Mouse (Mus musculus) MEL (cell line): ENCODE measurements around the gene Pde8a. TPM values are rescaled to one million over a fixed set of nuclear protein-coding genes. Genes with fewer than 3 reads are reported as not detected.

ENCODE experiments used
- DNase-seq: peaks from one replicate; pipeline ENCODE4 v3.0.0; 2011; ENCODE audit warnings: low read depth, low spot score
- H3K27ac ChIP-seq: 2 replicates; pipeline ENCODE4 v1.5.1; 2012; ENCODE audit warnings: low read depth, mild to moderate bottlenecking, control low read depth, low read length, moderate library complexity; ENCODE audit not compliant: control insufficient read depth
- H3K27me3 ChIP-seq, 2 experiments: fragments of 150-350 bp in 1 of 2; sonication (generic) in 1 of 2; 2 replicates each; pipeline ENCODE4 v1.6.1; 2012; ENCODE audit warnings: low read length in 2 of 2, mild to moderate bottlenecking in 2 of 2, improper control_type of control experiment in 1 of 2, moderate library complexity in 1 of 2; ENCODE audit not compliant: insufficient read depth in 2 of 2, control insufficient read depth in 1 of 2
- H3K36me3 ChIP-seq, 2 experiments: 2 replicates each; pipeline ENCODE4 v1.6.1; 2012 to 2014; ENCODE audit warnings: low read length in 2 of 2, improper control_type of control experiment in 1 of 2, inconsistent platforms in 1 of 2, mild to moderate bottlenecking in 1 of 2; ENCODE audit not compliant: insufficient read depth in 2 of 2, control insufficient read depth in 1 of 2
- H3K4me1 ChIP-seq, 2 experiments: fragments of 150-350 bp in 1 of 2; sonication (generic) in 1 of 2; 2 replicates each; pipeline ENCODE4 v1.6.1; 2012; ENCODE audit warnings: low read length in 2 of 2, improper control_type of control experiment in 1 of 2, mild to moderate bottlenecking in 1 of 2; ENCODE audit not compliant: insufficient read depth in 2 of 2, control insufficient read depth in 1 of 2
- H3K4me3 ChIP-seq, 2 experiments: fragments of 150-350 bp in 1 of 2; sonication (generic) in 1 of 2; 2 replicates each; pipeline ENCODE4 v1.5.1; 2012; ENCODE audit warnings: low read depth in 2 of 2, low read length in 2 of 2, mild to moderate bottlenecking in 2 of 2, moderate library complexity in 2 of 2, control low read depth in 1 of 2, improper control_type of control experiment in 1 of 2; ENCODE audit not compliant: control insufficient read depth in 1 of 2, insufficient read depth in 1 of 2
- H3K79me2 ChIP-seq: 2 replicates; pipeline ENCODE4 v1.6.1; 2012; ENCODE audit warnings: mild to moderate bottlenecking, low read length, moderate library complexity; ENCODE audit not compliant: control insufficient read depth, poor library complexity, insufficient read depth
- H3K9ac ChIP-seq: 2 replicates; pipeline ENCODE4 v1.6.1; 2012; ENCODE audit warnings: low read depth, mild to moderate bottlenecking, control low read depth, low read length, moderate library complexity; ENCODE audit not compliant: control insufficient read depth, poor library complexity, severe bottlenecking
- H3K9me3 ChIP-seq: fragments of 150-350 bp; sonication (generic); replicated peaks from 2 replicates; pipeline ENCODE4 v1.6.1; 2012; ENCODE audit warnings: mild to moderate bottlenecking, low read length, improper control_type of control experiment, moderate library complexity; ENCODE audit not compliant: insufficient read depth
- BHLHE40 ChIP-seq: IDR thresholded peaks from 2 replicates; pipeline ENCODE4 v1.6.1; 2012; ENCODE audit warnings: low read depth, mild to moderate bottlenecking, inconsistent platforms, low read length, improper control_type of control experiment, borderline replicate concordance
- CHD2 ChIP-seq: IDR thresholded peaks from 2 replicates; pipeline ENCODE4 v1.6.1; 2011; ENCODE audit warnings: low read length, improper control_type of control experiment
- CTCF ChIP-seq, 3 experiments: IDR thresholded peaks in 2 of 3; conservative IDR thresholded peaks in 1 of 3; 2 replicates each; pipeline ENCODE4 v1.5.1; 2011 to 2012; ENCODE audit warnings: low read length in 3 of 3, low read depth in 2 of 3, mild to moderate bottlenecking in 2 of 3, improper control_type of control experiment in 1 of 3, inconsistent platforms in 1 of 3, mixed read lengths in 1 of 3, moderate library complexity in 1 of 3; ENCODE audit not compliant: control insufficient read depth in 1 of 3, insufficient read depth in 1 of 3, poor library complexity in 1 of 3, severe bottlenecking in 1 of 3
- E2F4 ChIP-seq: IDR thresholded peaks from 2 replicates; pipeline ENCODE4 v1.6.1; 2011; ENCODE audit warnings: low read depth, low read length, improper control_type of control experiment, borderline replicate concordance
- ELF1 ChIP-seq: IDR thresholded peaks from 2 replicates; pipeline ENCODE4 v1.6.1; 2014; ENCODE audit warnings: low read depth, mild to moderate bottlenecking, inconsistent platforms, low read length, improper control_type of control experiment, moderate library complexity
- ETS1 ChIP-seq: IDR thresholded peaks from 2 replicates; pipeline ENCODE4 v1.6.1; 2012; ENCODE audit warnings: low read depth, mild to moderate bottlenecking, inconsistent platforms, low read length, improper control_type of control experiment, moderate library complexity
- GABPA ChIP-seq: IDR thresholded peaks from 2 replicates; pipeline ENCODE4 v1.6.1; 2012; ENCODE audit warnings: low read depth, mild to moderate bottlenecking, inconsistent platforms, low read length, improper control_type of control experiment, moderate library complexity
- HCFC1 ChIP-seq: IDR thresholded peaks from 2 replicates; pipeline ENCODE4 v1.6.1; 2012; ENCODE audit warnings: low read depth, mild to moderate bottlenecking, inconsistent platforms, low read length, improper control_type of control experiment, moderate library complexity
- KAT2A ChIP-seq: conservative IDR thresholded peaks from 2 replicates; pipeline ENCODE4 v1.6.1; 2012; ENCODE audit warnings: low read depth, low read length, improper control_type of control experiment, inconsistent platforms
- MAFK ChIP-seq: IDR thresholded peaks from 2 replicates; pipeline ENCODE4 v1.6.1; 2011; ENCODE audit warnings: low read depth, mild to moderate bottlenecking, low read length, improper control_type of control experiment, borderline replicate concordance
- MAZ ChIP-seq: IDR thresholded peaks from 2 replicates; pipeline ENCODE4 v1.6.1; 2012; ENCODE audit warnings: low read depth, mild to moderate bottlenecking, inconsistent platforms, low read length, improper control_type of control experiment
- MEF2A ChIP-seq: IDR thresholded peaks from 2 replicates; pipeline ENCODE4 v1.6.1; 2014; ENCODE audit warnings: low read depth, mild to moderate bottlenecking, inconsistent platforms, low read length, improper control_type of control experiment; ENCODE audit not compliant: poor library complexity, insufficient replicate concordance, severe bottlenecking; ENCODE audit errors: extremely low read depth
- MYB ChIP-seq: IDR thresholded peaks from 2 replicates; pipeline ENCODE4 v1.6.1; 2011; ENCODE audit warnings: mild to moderate bottlenecking, low read depth, low read length, improper control_type of control experiment
- NELFE ChIP-seq: IDR thresholded peaks from 2 replicates; pipeline ENCODE4 v1.6.1; 2011; ENCODE audit warnings: low read depth, low read length, improper control_type of control experiment
- NRF1 ChIP-seq: IDR thresholded peaks from 2 replicates; pipeline ENCODE4 v1.6.1; 2014; ENCODE audit warnings: low read depth, mild to moderate bottlenecking, inconsistent platforms, low read length, improper control_type of control experiment, moderate library complexity; ENCODE audit not compliant: poor library complexity, insufficient read depth, severe bottlenecking
- POLR2A ChIP-seq, 2 experiments: IDR thresholded peaks; 2 replicates each; pipeline ENCODE4 v1.6.1; 2011 to 2012; ENCODE audit warnings: low read length in 2 of 2, mild to moderate bottlenecking in 2 of 2, control low read depth in 1 of 2, improper control_type of control experiment in 1 of 2, low read depth in 1 of 2, moderate library complexity in 1 of 2; ENCODE audit not compliant: control insufficient read depth in 1 of 2, insufficient read depth in 1 of 2, poor library complexity in 1 of 2
- POLR2AphosphoS2 ChIP-seq: IDR thresholded peaks from 2 replicates; pipeline ENCODE4 v1.6.1; 2011; ENCODE audit warnings: low read length, improper control_type of control experiment
- POLR2AphosphoS5 ChIP-seq: IDR thresholded peaks from 2 replicates; pipeline ENCODE4 v1.6.1; 2012; ENCODE audit warnings: low read depth, borderline replicate concordance, mild to moderate bottlenecking, inconsistent platforms, low read length, moderate library complexity, mixed read lengths
- RAD21 ChIP-seq: IDR thresholded peaks from 2 replicates; pipeline ENCODE4 v1.6.1; 2011; ENCODE audit warnings: mild to moderate bottlenecking, low read depth, low read length, improper control_type of control experiment
- SIN3A ChIP-seq: IDR thresholded peaks from 2 replicates; pipeline ENCODE4 v1.6.1; 2012; ENCODE audit warnings: low read length, improper control_type of control experiment, inconsistent platforms
- TAL1 ChIP-seq: IDR thresholded peaks from 2 replicates; pipeline ENCODE4 v1.6.1; 2012; ENCODE audit warnings: mild to moderate bottlenecking, inconsistent platforms, low read length, moderate library complexity, mixed read lengths
- TBP ChIP-seq: IDR thresholded peaks from 2 replicates; pipeline ENCODE4 v1.8.0; 2011; ENCODE audit warnings: low read depth, low read length, improper control_type of control experiment
- TCF12 ChIP-seq: IDR thresholded peaks from 2 replicates; pipeline ENCODE4 v1.6.1; 2014; ENCODE audit warnings: low read depth, mild to moderate bottlenecking, inconsistent platforms, low read length, improper control_type of control experiment, moderate library complexity
- UBTF ChIP-seq: IDR thresholded peaks from 2 replicates; pipeline ENCODE4 v1.6.1; 2012; ENCODE audit warnings: low read depth, mild to moderate bottlenecking, inconsistent platforms, low read length, improper control_type of control experiment, moderate library complexity, borderline replicate concordance; ENCODE audit not compliant: insufficient read depth
- USF1 ChIP-seq: IDR thresholded peaks from 2 replicates; pipeline ENCODE4 v1.6.1; 2014; ENCODE audit warnings: low read depth, mild to moderate bottlenecking, inconsistent platforms, low read length, improper control_type of control experiment, moderate library complexity
- USF2 ChIP-seq, 2 experiments: IDR thresholded peaks; 2 replicates each; pipeline ENCODE4 v1.6.1; 2011 to 2012; ENCODE audit warnings: improper control_type of control experiment in 2 of 2, low read length in 2 of 2, borderline replicate concordance in 1 of 2, inconsistent platforms in 1 of 2, low read depth in 1 of 2, mild to moderate bottlenecking in 1 of 2; ENCODE audit not compliant: insufficient read depth in 1 of 2
- ZC3H11A ChIP-seq: IDR thresholded peaks from 2 replicates; pipeline ENCODE4 v1.6.1; 2012; ENCODE audit warnings: low read depth, mild to moderate bottlenecking, inconsistent platforms, low read length, improper control_type of control experiment
- ZKSCAN1 ChIP-seq: IDR thresholded peaks from 2 replicates; pipeline ENCODE4 v1.6.1; 2012; ENCODE audit warnings: low read depth, mild to moderate bottlenecking, inconsistent platforms, low read length, improper control_type of control experiment, moderate library complexity
- ZMIZ1 ChIP-seq: IDR thresholded peaks from 2 replicates; pipeline ENCODE4 v1.6.1; 2012; ENCODE audit warnings: low read depth, mild to moderate bottlenecking, inconsistent platforms, low read length, improper control_type of control experiment, moderate library complexity
- ZNF384 ChIP-seq: IDR thresholded peaks from 2 replicates; pipeline ENCODE4 v1.6.1; 2012; ENCODE audit warnings: low read depth, mild to moderate bottlenecking, inconsistent platforms, low read length, improper control_type of control experiment
- polyA plus RNA-seq, 2 experiments: library from polyadenylated mRNA; stranded (reverse) in 1 of 2; unstranded in 1 of 2; fragments of >175 nt in 1 of 2; fragments of >200 nt in 1 of 2; gene quantifications; 2 replicates each; pipeline versions ENCODE4 v1.2.1 to v1.2.4; 2012; ENCODE audit warnings: low replicate concordance in 2 of 2, low read depth in 1 of 2; ENCODE audit not compliant: insufficient read length in 2 of 2, insufficient read depth in 1 of 2, missing spikeins in 1 of 2
- total RNA-seq: library from RNA; depleted of rRNA; stranded (reverse); fragments of 300-350 nt; gene quantifications from 2 replicates; pipeline ENCODE4 v1.2.3, GENCODE M21; 2012

Pde8a gene
- total and polyA plus RNA-seq, 3 experiments: 0.11 TPM; not detected in 2

DNA sequence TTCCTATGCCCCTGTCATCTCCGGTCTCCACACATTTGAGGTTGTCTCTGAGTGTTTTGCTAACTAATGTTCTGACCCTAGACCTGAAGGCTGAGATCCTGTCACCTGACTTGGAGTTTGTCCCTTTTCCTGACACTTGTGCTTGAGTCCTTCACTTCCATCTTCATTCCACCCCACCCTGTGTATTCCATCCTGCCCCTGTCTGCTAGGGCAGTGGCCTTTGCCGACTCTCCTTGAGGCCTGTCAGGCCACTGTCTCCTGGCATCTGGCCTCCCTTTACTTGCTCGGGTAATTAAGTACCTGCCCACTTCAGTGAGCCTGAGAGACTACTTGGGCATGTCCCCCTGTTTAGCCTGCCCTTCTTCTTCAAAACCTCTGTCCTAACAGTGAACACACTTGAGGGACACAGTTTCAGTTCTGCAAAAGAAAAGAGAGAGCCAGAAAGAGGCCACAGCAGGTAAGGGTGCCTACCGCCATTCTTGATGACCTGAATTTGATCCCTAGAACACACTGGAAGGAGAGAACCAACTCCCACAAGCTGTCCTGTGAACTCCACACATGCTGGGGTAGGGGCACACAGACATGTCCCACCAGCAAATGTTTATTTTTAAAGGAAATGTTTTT is 22.3 kb downstream of the Pde8a start:
- no peak overlapping the region for H3K4me3 ChIP-seq
- H3K79me2 ChIP-seq: no peaks in the 10 kb centered on the region
- TF ChIP-seq POLR2AphosphoS2 (no peak), SIN3A (no peak), POLR2AphosphoS5 (no peak), TAL1 (no peak), GABPA (no peak), ZMIZ1 (no peak), MYB (no peak), CTCF (IDR thresholded peaks at IDR 0.05 in 2 of 3, conservative IDR thresholded peaks at IDR 0.05 in 1 of 3; ENCODE audit: control insufficient read depth in 1 of 3, insufficient read depth in 1 of 3, low read depth in 2 of 3, low read length in 3 of 3, poor library complexity in 1 of 3, severe bottlenecking in 1 of 3) (no peak), POLR2A (IDR thresholded peaks at IDR 0.05; ENCODE audit: control insufficient read depth in 1 of 2, insufficient read depth in 1 of 2, low read depth in 1 of 2, low read length in 2 of 2, poor library complexity in 1 of 2) (no peak), ZC3H11A (no peak), ZNF384 (no peak), HCFC1 (no peak), E2F4 (no peak), TCF12 (no peak), ETS1 (no peak), ELF1 (no peak), TBP (no peak), BHLHE40 (no peak), KAT2A (no peak)
- TF ChIP-seq, all 39 proteins: peak for 0
- no peak for DNase-seq
- H3K27me3 ChIP-seq: peaks cover 4 to 5% of the 10 kb centered on the region in 2 experiments; a peak in 3 of 4 replicates
- no peaks in the 10 kb centered on the region for H3K9me3 ChIP-seq
- no peak overlapping the region for H3K9ac ChIP-seq
- H3K4me1 ChIP-seq: peaks cover 0 to 3% of the 10 kb centered on the region in 2 experiments; a peak in 1 of 4 replicates
- H3K36me3 ChIP-seq: no peaks in the 10 kb centered on the region
- H3K27ac ChIP-seq: no peak overlapping the region

DNA sequence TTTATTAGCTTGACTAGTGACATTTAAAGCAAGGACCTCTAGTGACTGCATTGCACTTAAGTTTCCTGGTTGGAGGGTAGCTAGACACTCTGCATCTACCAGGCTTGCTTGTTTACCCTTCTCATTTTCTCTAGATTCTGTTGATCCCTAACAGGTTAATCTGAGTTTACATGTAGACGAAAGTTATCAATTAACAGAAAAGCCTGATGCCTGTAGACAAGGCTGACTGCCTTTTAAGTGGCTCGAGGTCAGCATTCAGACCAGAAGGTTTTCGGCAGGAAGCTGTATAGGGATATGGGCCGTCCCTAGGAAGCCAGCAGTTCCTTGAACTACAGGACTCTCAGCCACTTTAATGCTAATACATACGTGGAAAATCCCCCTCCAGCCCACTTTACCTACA is 30.0 kb downstream of the Pde8a start:
- no peaks in the 10 kb centered on the region for H3K9me3 ChIP-seq
- H3K4me1 ChIP-seq: no peaks in the 10 kb centered on the region
- TF ChIP-seq CHD2: no peak
- TF ChIP-seq HCFC1: no peak
- TF ChIP-seq ZKSCAN1: no peak
- TF ChIP-seq TAL1: no peak
- TF ChIP-seq CTCF (IDR thresholded peaks at IDR 0.05 in 2 of 3, conservative IDR thresholded peaks at IDR 0.05 in 1 of 3; ENCODE audit: control insufficient read depth in 1 of 3, insufficient read depth in 1 of 3, low read depth in 2 of 3, low read length in 3 of 3, poor library complexity in 1 of 3, severe bottlenecking in 1 of 3): no peak
- no peak for TF ChIP-seq E2F4
- TF ChIP-seq NRF1: no peak
- TF ChIP-seq MEF2A: no peak
- no peak for TF ChIP-seq MYB
- TF ChIP-seq POLR2AphosphoS5: no peak
- TF ChIP-seq NELFE: no peak
- TF ChIP-seq UBTF: no peak
- TF ChIP-seq MAFK: no peak
- TF ChIP-seq RAD21: no peak
- no peak for TF ChIP-seq ZMIZ1
- no peak for TF ChIP-seq USF1
- no peak for TF ChIP-seq MAZ
- TF ChIP-seq USF2 (IDR thresholded peaks at IDR 0.05; ENCODE audit: borderline replicate concordance in 1 of 2, insufficient read depth in 1 of 2, low read depth in 1 of 2, low read length in 2 of 2): no peak
- TF ChIP-seq SIN3A: no peak

More for the DNA sequence above, 30.0 kb downstream of the Pde8a start:
- no peak overlapping the region for H3K4me3 ChIP-seq
- no peaks in the 10 kb centered on the region for H3K36me3 ChIP-seq
- DNase-seq: no peak
- H3K9ac ChIP-seq: no peak overlapping the region
- H3K79me2 ChIP-seq: no peaks in the 10 kb centered on the region
- H3K27ac ChIP-seq: no peak overlapping the region
- H3K27me3 ChIP-seq: peaks cover 5 to 10% of the 10 kb centered on the region in 2 experiments
